Mouse (Mus musculus) lung, embryonic 15.5 days (tissue): ENCODE measurements around the gene Spry1. TPM values are rescaled to one million over a fixed set of nuclear protein-coding genes. Genes with fewer than 3 reads are reported as not detected.

ENCODE experiments used
- ATAC-seq: fragments of 200-750 bp; cut with Nextera tagmentation; 2 replicates; pipeline ENCODE4 v1.8.0; 2017; ENCODE audit warnings: moderate number of reproducible peaks, borderline replicate concordance; ENCODE audit not compliant: low FRiP score, low TSS enrichment; ENCODE audit errors: extremely low read depth
- H3K27ac ChIP-seq: fragments of 300-500 bp; sonication (generic); 2 replicates; pipeline ENCODE4 v1.5.1; 2015; ENCODE audit warnings: moderate library complexity, mild to moderate bottlenecking, inconsistent platforms
- H3K27me3 ChIP-seq: fragments of 300-500 bp; sonication (generic); 2 replicates; pipeline ENCODE4 v1.6.1; 2015; ENCODE audit warnings: inconsistent platforms
- H3K36me3 ChIP-seq: fragments of 300-500 bp; sonication (generic); 2 replicates; pipeline ENCODE4 v1.6.1; 2015; ENCODE audit warnings: inconsistent platforms
- H3K4me1 ChIP-seq: fragments of 300-500 bp; sonication (generic); 2 replicates; pipeline ENCODE4 v1.6.1; 2015; ENCODE audit warnings: inconsistent platforms
- H3K4me2 ChIP-seq: fragments of 300-500 bp; sonication (generic); 2 replicates; pipeline ENCODE4 v1.6.1; 2015; ENCODE audit warnings: inconsistent platforms, mild to moderate bottlenecking, moderate library complexity
- H3K4me3 ChIP-seq: fragments of 300-500 bp; sonication (generic); 2 replicates; pipeline ENCODE4 v1.5.1; 2015; ENCODE audit warnings: mild to moderate bottlenecking, inconsistent platforms
- H3K9ac ChIP-seq: fragments of 300-500 bp; sonication (generic); 2 replicates; pipeline ENCODE4 v1.6.1; 2015; ENCODE audit warnings: inconsistent platforms
- H3K9me3 ChIP-seq: fragments of 300-500 bp; sonication (generic); 2 replicates; pipeline ENCODE4 v1.6.1; 2016; ENCODE audit warnings: inconsistent platforms
- WGBS: fragments of 180-500 bp; shearing (Covaris S2); methylation state at CpG from one replicate; pipeline ENCODE4 v1.1.7; 2015; 5-methylcytosine and 5-hydroxymethylcytosine counted together
- polyA plus RNA-seq: library from polyadenylated mRNA; unstranded; fragments of >200 nt; fragmentation: Nextera tagmentation; extraction: Ambion mirVana; gene quantifications from 2 replicates; pipeline ENCODE4 v1.2.1, GENCODE M21; 2015

Spry1 gene
- polyA plus RNA-seq, 1 experiment from 2014 or later = 15.8 TPM

DNA sequence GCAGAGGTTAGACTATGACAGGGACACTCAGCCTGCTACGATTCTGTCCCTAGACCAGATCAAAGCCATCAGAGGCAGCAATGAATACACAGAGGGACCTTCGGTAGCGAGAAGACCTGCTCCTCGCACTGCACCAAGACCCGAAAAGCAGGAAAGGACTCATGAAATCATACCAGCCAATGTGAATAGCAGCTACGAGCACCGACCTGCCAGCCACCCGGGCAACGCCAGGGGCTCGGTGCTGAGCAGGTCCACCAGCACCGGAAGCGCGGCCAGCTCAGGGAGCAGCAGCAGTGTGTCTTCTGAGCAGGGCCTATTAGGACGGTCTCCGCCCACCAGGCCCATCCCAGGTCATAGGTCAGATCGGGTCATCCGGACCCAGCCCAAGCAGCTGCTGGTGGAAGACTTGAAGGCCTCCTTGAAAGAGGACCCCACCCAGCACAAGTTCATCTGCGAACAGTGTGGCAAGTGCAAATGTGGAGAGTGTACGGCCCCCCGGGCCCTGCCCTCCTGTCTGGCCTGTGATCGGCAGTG, 3.0 kb downstream of the Spry1 start:
- 76% methylated on average over 21 of the region's 21 CpGs for WGBS
- ATAC-seq = no peak
- H3K4me3 ChIP-seq = peak overlapping the region; percentile 70
- H3K27ac ChIP-seq = peak overlapping the region; percentile 5; the same call in 1 of the 2 replicates
- H3K4me2 ChIP-seq = peak overlapping the region; percentile 68
- no peaks in the 10 kb centered on the region for H3K9me3 ChIP-seq
- no peaks in the 10 kb centered on the region for H3K27me3 ChIP-seq
- H3K4me1 ChIP-seq = peaks cover 38% of the 10 kb centered on the region
- 0 out of 2 replicates have a peak overlapping the region, but pooled peaks have one; percentile 67 for H3K9ac ChIP-seq
- H3K36me3 ChIP-seq = peaks cover 37% of the 10 kb centered on the region

DNA sequence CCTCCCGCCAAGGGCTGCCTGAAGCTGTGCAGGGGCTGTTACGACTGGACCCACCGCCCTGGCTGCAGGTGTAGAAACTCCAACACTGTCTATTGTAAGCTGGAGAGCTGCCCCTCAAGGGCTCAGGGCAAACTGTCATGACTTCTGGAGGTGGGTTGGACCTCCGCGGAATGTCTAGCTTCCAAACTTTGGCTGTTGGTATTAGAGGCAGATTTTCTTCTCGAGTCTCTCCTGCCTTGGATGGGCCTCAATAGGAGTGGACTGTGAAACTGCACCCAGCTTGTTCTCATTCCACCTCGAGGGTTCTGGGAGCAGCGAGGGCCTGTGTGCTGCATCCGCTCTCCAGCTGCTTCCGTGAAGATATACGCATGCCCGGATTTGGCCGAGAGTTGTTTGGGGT, 3.7 kb downstream of the Spry1 start:
- Histone ChIP-seq H3K36me3 (peaks cover 37% of the 10 kb centered on the region), H3K4me3 (no peak overlapping the region), H3K4me1 (peaks cover 38% of the 10 kb centered on the region), H3K9ac (0 out of 2 replicates have a peak overlapping the region, but pooled peaks have one; percentile 5), H3K27ac (no peak overlapping the region), H3K4me2 (peak overlapping the region; percentile 68), H3K9me3 (no peaks in the 10 kb centered on the region), H3K27me3 (no peaks in the 10 kb centered on the region)
- 76% methylated on average over 13 of the region's 13 CpGs for WGBS
- ATAC-seq = no peak

DNA sequence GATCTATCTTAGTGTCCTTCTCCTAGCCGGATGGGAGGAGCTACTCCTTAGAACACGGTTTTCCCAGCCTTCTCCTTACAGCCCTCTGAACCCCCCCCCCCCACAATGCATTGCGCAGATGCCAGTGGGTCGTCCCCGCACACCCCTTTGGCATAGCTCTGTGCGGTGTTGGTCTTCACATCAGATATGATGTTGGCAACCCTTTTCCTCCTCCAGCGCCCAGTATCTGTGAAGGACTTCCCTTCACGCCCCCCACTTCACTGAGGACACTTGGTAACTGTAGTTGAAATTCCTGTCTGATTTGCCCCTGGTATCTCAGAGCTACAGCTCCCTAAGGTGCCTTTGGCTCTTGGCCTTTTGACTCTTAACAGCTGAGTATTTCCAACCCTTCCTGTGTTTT, 4.2 kb downstream of the Spry1 start:
- Histone ChIP-seq H3K36me3 (peaks cover 37% of the 10 kb centered on the region), H3K4me3 (no peak overlapping the region), H3K4me1 (peaks cover 43% of the 10 kb centered on the region), H3K27ac (no peak overlapping the region), H3K4me2 (peak overlapping the region; percentile 68; the same call in 1 of the 2 replicates), H3K9ac (no peak overlapping the region), H3K27me3 (no peaks in the 10 kb centered on the region), H3K9me3 (no peaks in the 10 kb centered on the region)
- WGBS = 63% methylated on average over 8 of the region's 8 CpGs
- no peak for ATAC-seq

DNA sequence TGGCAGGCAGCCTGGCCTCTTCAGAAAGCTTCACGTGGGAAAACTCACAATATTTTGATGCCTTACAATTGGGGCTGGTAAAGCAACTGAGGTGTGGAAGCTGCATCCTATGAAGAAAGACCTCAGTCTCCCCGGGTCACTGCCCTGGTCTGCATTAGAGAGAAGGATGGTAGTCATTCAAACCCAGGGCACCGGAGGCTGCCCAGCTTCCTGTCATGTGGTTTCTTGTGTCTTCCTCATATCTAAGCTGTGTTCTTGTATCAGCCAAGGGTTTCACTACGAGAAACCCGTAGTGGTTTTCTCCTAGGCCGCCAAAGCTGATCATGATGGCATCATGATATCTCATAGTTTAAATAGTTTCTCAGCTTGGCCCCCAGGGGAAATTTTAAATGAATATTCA, 5.3 kb downstream of the Spry1 start:
- Histone ChIP-seq H3K9ac (no peak overlapping the region), H3K4me2 (no peak overlapping the region), H3K4me1 (peaks cover 43% of the 10 kb centered on the region), H3K27me3 (no peaks in the 10 kb centered on the region), H3K4me3 (no peak overlapping the region), H3K9me3 (no peaks in the 10 kb centered on the region), H3K36me3 (peaks cover 37% of the 10 kb centered on the region), H3K27ac (no peak overlapping the region)
- ATAC-seq = no peak
- WGBS = 72% methylated on average over 6 of the region's 6 CpGs

DNA sequence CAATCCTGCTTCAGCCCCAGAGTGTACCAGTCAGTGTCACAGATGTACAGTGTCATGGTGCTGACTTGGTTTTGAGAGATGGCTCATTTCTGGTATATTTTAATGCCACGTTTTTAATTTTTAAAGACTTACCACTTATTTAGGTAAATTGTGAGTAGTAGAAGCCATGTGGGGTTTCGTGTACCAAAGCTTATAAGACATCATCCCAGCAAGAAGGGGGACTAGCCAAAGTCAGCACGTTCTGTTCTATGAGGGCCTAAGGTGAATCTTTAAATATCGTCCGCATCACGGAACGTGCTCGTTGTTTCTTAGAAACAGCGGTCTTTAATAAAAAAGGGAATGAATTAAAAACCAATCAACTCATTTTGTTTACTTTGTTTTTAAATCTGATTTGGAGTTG, 6.5 kb downstream of the Spry1 start:
- WGBS = 91% methylated on average over 9 of the region's 9 CpGs
- no peak overlapping the region for H3K4me2 ChIP-seq

DNA sequence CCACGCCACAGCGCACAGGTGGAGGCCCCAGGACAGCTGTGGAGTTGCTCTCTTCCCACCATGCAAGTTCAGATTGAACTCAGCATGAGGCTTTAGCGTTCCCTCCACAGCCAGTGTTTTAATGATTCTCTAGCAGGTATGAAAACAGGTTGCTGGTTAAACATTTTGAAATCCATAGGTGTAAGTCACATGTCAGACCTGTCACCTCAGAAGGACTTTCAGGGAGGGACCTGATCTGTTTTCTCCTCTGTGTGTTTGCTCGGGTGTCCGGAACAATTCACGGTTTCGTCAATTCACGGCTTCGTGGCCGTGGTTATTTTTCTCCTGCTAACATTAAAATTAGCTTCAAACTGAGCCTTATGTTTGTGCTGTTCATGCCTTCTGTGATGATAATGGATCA, 7.5 kb downstream of the Spry1 start:
- H3K9me3 ChIP-seq = no peaks in the 10 kb centered on the region
- WGBS = 66% methylated on average over 10 of the region's 10 CpGs
- no peak overlapping the region for H3K27ac ChIP-seq
- H3K4me3 ChIP-seq = no peak overlapping the region
- no peak overlapping the region for H3K4me2 ChIP-seq
- H3K36me3 ChIP-seq = peaks cover 37% of the 10 kb centered on the region
- no peak for ATAC-seq
- H3K4me1 ChIP-seq = peaks cover 41% of the 10 kb centered on the region
- no peak overlapping the region for H3K9ac ChIP-seq
- H3K27me3 ChIP-seq = no peaks in the 10 kb centered on the region

More for the DNA sequence above, 6.5 kb downstream of the Spry1 start:
- H3K4me1 ChIP-seq = peaks cover 43% of the 10 kb centered on the region
- no peak overlapping the region for H3K4me3 ChIP-seq
- H3K27me3 ChIP-seq = no peaks in the 10 kb centered on the region
- no peak overlapping the region for H3K27ac ChIP-seq
- H3K9ac ChIP-seq = no peak overlapping the region
- no peak for ATAC-seq
- no peaks in the 10 kb centered on the region for H3K9me3 ChIP-seq
- peaks cover 37% of the 10 kb centered on the region for H3K36me3 ChIP-seq

DNA sequence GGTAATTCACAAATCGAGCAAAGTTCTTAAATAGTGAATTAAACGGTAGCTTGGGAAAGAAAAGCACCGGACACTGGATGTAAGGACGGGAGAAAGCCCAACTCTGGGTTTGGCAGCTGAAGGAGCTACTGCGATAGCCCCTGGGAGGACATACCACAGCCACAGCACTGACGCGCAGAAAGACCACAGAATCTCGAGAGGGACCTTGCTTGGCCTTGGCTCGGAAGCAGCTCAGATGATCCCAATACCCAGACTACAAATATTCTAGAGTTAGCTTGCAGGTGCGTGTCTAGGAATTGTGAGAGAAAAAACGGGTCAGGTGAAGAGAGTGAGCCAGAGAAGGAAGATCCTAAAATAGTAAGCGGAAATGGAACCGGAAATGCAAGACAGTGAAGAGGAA, 8.5 kb downstream of the Spry1 start:
- H3K27me3 ChIP-seq = no peaks in the 10 kb centered on the region
- H3K9ac ChIP-seq = no peak overlapping the region
- H3K4me3 ChIP-seq = no peak overlapping the region
- peaks cover 29% of the 10 kb centered on the region for H3K36me3 ChIP-seq
- H3K27ac ChIP-seq = no peak overlapping the region
- H3K9me3 ChIP-seq = no peaks in the 10 kb centered on the region
- ATAC-seq = no peak
- WGBS = 70% methylated on average over 13 of the region's 13 CpGs
- peaks cover 34% of the 10 kb centered on the region for H3K4me1 ChIP-seq
- no peak overlapping the region for H3K4me2 ChIP-seq

DNA sequence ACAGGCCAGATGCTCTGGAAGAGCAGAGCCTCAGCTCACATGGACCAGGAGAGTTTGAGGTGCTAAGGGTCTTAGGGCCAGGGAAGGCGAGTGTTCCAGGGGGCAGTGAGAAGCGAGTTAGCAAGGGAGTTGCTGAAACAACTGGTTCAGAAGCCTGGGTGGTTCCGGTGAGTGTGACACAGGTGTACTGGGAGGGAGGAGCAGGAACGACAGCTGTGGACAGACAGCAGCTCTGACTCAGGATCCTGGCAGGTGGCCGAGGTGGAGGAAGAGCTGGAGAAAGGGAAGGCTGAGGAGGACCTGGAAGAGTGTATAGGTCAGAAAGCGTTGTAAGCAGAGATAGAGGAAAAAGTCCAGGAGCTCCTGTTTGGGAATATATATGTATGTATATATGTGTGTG, 9.5 kb downstream of the Spry1 start:
- no peaks in the 10 kb centered on the region for H3K27me3 ChIP-seq
- no peak overlapping the region for H3K4me2 ChIP-seq
- H3K27ac ChIP-seq = peak overlapping the region; percentile 20; the same call in 1 of the 2 replicates
- H3K9me3 ChIP-seq = no peaks in the 10 kb centered on the region
- peaks cover 21% of the 10 kb centered on the region for H3K36me3 ChIP-seq
- no peak overlapping the region for H3K9ac ChIP-seq
- WGBS = 75% methylated on average over 6 of the region's 6 CpGs
- no peak for ATAC-seq
- H3K4me1 ChIP-seq = peaks cover 35% of the 10 kb centered on the region
- H3K4me3 ChIP-seq = no peak overlapping the region

DNA sequence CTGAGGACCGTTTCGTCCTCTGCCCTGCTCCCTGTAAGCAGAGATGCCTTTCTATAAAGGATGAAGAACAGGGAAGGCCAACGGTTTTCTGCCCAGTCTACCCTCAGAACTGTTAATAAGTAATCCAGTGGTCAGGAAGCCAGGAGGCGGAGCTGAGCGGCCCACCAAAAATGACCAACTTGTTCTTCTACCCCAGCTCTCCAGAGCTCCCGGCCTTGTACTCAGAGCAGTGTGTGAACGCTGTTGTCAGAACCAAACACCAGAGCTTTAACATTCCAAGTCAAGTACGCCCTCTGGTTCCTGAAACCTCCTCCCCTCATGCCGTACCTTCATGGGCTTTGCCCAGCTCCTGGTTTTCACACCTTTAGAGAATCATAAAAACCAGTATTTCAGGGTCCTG, 12.8 kb downstream of the Spry1 start:
- Histone ChIP-seq H3K4me1 (peaks cover 41% of the 10 kb centered on the region), H3K36me3 (no peaks in the 10 kb centered on the region), H3K4me2 (peak overlapping the region; percentile 32), H3K27ac (peak overlapping the region; percentile 89), H3K4me3 (peak overlapping the region; percentile 16), H3K9me3 (no peaks in the 10 kb centered on the region), H3K9ac (no peak overlapping the region), H3K27me3 (peaks cover 10% of the 10 kb centered on the region; the same call in 1 of the 2 replicates)
- peak; percentile 56; the same call in 1 of the 2 replicates for ATAC-seq
- WGBS = 67% methylated on average over 9 of the region's 9 CpGs

DNA sequence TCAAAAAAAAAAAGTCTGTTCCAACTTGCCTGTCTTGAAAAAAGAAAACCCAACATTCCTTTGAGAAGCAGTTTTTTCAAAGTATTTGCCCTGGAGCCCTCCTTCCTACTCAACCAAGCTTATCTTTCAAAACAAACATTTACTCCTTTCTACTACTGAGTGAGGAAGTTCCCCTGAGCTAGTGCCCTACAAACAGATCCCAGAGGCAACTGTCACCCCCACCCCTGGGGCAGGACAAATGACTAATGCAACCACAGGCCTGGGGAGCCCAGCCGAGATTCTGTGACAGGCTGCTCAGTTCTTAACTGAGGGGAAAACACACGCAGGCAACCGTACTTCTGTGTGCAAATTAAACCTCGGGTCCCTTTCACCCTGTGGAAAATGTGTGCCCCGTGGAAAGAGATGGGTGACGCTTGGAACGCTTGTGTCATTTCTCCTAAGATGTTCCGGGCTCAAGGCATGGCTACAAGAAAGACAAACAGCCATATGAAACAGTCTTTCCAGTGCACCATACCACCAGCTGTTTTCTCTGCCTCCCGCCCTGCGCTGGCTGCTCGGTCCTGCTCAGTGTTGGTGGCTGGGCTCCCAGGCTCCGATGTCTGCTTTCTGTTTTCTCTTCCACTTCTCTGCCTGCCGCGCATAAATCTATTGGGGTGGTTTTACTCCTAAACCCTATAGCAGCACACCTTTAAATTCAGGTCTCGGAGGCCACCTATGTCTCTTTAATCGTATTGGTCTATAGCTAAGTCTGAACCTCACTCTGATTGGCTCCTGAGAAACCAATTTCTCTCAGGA, 14.4 kb downstream of the Spry1 start:
- 5% methylated on average over 16 of the region's 16 CpGs for WGBS

DNA sequence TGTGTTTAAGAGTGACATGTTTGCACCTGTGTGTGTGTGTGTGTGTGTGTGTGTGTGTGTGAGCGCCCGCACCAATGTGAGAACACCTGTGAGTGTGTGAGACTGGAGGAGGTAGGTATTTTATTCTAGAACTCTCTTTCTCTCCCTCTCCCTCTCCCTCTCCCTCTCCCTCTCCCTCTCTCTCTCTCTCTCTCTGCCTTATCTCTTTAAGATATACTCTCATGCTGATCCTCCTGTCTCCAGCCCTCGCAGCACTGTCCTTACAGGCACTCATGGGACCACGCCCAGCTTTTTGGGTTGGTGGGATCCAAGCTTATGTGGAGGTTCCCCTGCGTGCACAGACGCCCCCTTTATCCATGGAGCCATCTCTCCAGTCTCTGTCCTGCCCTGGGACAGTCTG, 15.0 kb downstream of the Spry1 start:
- Histone ChIP-seq H3K9ac (no peak overlapping the region), H3K4me2 (peak overlapping the region; percentile 55), H3K9me3 (no peaks in the 10 kb centered on the region), H3K4me1 (peaks cover 40% of the 10 kb centered on the region), H3K27ac (peak overlapping the region; percentile 89; the same call in 1 of the 2 replicates), H3K4me3 (no peak overlapping the region), H3K36me3 (no peaks in the 10 kb centered on the region), H3K27me3 (peaks cover 15% of the 10 kb centered on the region; the same call in 1 of the 2 replicates)
- WGBS = 42% methylated on average over 6 of the region's 6 CpGs
- no peak for ATAC-seq

More for the DNA sequence above, 14.4 kb downstream of the Spry1 start:
- Histone ChIP-seq H3K4me3 (peak overlapping the region; percentile 27), H3K4me2 (peak overlapping the region; percentile 55), H3K9ac (peak overlapping the region; percentile 6; the same call in 1 of the 2 replicates), H3K4me1 (peaks cover 40% of the 10 kb centered on the region), H3K36me3 (no peaks in the 10 kb centered on the region), H3K27ac (peak overlapping the region; percentile 89), H3K27me3 (peaks cover 15% of the 10 kb centered on the region; the same call in 1 of the 2 replicates), H3K9me3 (no peaks in the 10 kb centered on the region)
- peak; percentile 71; the same call in 1 of the 2 replicates for ATAC-seq
